Mouse (Mus musculus) kidney, postnatal 0 days (tissue): ENCODE data around the gene Cdk14. TPM values are rescaled to one million over a fixed set of nuclear protein-coding genes. Genes with fewer than 3 reads are reported as not detected.

Experiments
- ATAC-seq: fragments of 200-750 bp; cut with Nextera tagmentation; replicated peaks from 2 replicates; pipeline ENCODE4 v1.8.0; 2017; ENCODE audit warnings: low read depth, moderate number of reproducible peaks, moderate TSS enrichment, moderate library complexity; ENCODE audit not compliant: low FRiP score
- DNase-seq: peaks from one replicate; pipeline ENCODE4 v3.0.0-alpha.2; 2016; ENCODE audit warnings: low spot score
- H3K27ac ChIP-seq: fragments of 300-500 bp; sonication (generic); 2 replicates; pipeline ENCODE4 v1.5.1; 2014; ENCODE audit warnings: mild to moderate bottlenecking
- H3K27me3 ChIP-seq: fragments of 300-500 bp; sonication (generic); 2 replicates; pipeline ENCODE4 v1.6.1; 2014; ENCODE audit warnings: low read length, mixed read lengths; ENCODE audit not compliant: insufficient read depth
- H3K36me3 ChIP-seq: fragments of 300-500 bp; sonication (generic); 2 replicates; pipeline ENCODE4 v1.6.1; 2014; ENCODE audit warnings: low read length, mixed read lengths; ENCODE audit not compliant: insufficient read depth
- H3K4me1 ChIP-seq: fragments of 300-500 bp; sonication (generic); replicated peaks from 2 replicates; pipeline ENCODE4 v1.6.1; 2014; ENCODE audit warnings: antibody characterized with exemption, low read length, mixed read lengths; ENCODE audit not compliant: insufficient read depth
- H3K4me2 ChIP-seq: fragments of 300-500 bp; sonication (generic); 2 replicates; pipeline ENCODE4 v1.6.1; 2014; ENCODE audit warnings: mild to moderate bottlenecking, low read length, moderate library complexity, mixed read lengths
- H3K4me3 ChIP-seq: fragments of 300-500 bp; sonication (generic); replicated peaks from 2 replicates; pipeline ENCODE4 v1.5.1; 2014; ENCODE audit warnings: low read depth, low read length
- H3K9ac ChIP-seq: fragments of 300-500 bp; sonication (generic); 2 replicates; pipeline ENCODE4 v1.6.1; 2014; ENCODE audit warnings: low read depth, low read length
- H3K9me3 ChIP-seq: fragments of 300-500 bp; sonication (generic); replicated peaks from 2 replicates; pipeline ENCODE4 v1.6.1; 2016; ENCODE audit warnings: low read length, inconsistent platforms, mixed read lengths
- CTCF ChIP-seq: IDR thresholded peaks from 2 replicates; pipeline ENCODE4 v1.5.1; 2016; ENCODE audit warnings: antibody characterized with exemption, low read depth, mild to moderate bottlenecking, moderate library complexity
- WGBS: fragments of 180-500 bp; shearing (Covaris S2); extraction: QIAGEN DNeasy Blood & Tissue Kit; methylation state at CpG from one replicate; pipeline ENCODE4 v1.1.7; 2014; 5-methylcytosine and 5-hydroxymethylcytosine counted together
- polyA plus RNA-seq: library from polyadenylated mRNA; unstranded; fragments of >200 nt; fragmentation: Nextera tagmentation; extraction: Ambion mirVana; gene quantifications from 2 replicates; pipeline ENCODE4 v1.2.1, GENCODE M21; 2015

Cdk14 gene
- polyA plus RNA-seq, 1 experiment from 2014 or later: 8.8 TPM

GRCm38 (mm10) chr5:5008153-5008745 is 411.9 kb downstream of the Cdk14 start:
- no peaks in the 10 kb centered on the region for H3K9me3 ChIP-seq
- DNase-seq (no peak), ATAC-seq (no peak)
- H3K36me3 ChIP-seq: no peaks in the 10 kb centered on the region
- H3K4me1 ChIP-seq: no peaks in the 10 kb centered on the region
- WGBS: 94% methylated on average over 4 of the region's 4 CpGs
- TF ChIP-seq CTCF: no peak
- no peak overlapping the region for H3K27ac ChIP-seq
- H3K4me3 ChIP-seq: no peak overlapping the region
- no peaks in the 10 kb centered on the region for H3K27me3 ChIP-seq
- H3K4me2 ChIP-seq: no peak overlapping the region
- no peak overlapping the region for H3K9ac ChIP-seq

DNA sequence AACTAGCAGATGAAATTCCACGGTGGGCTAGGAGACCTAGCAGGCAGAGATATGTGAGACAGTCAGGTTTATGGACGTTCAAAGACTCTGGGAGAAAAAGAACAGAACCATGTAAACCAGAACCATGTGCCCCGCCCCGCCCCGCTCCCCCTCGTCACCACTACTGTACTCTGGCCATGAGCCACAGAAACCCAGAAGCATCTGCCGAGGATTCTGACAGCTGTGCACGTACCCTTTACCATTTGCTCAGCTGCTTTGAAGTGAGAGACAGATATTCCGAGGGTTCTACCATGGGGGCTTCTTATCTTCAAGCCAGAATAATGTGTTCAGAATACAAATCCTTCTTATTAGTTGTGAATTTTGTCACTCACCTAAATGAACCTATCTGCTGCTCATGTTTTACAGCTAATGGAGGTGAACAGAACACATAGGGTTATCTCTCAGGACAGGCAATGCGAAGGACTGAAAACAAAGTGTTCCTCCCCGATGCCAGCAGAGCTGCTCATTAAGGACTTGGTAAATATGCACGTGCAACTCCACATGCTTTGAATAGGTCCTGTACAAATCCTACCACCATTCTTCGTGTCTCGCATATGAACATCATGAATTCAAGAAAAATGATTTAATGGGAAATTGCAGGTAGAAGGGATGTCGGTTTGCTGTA is 412.5 kb downstream of the Cdk14 start:
- DNase-seq: no peak
- Histone ChIP-seq H3K27ac (no peak overlapping the region), H3K27me3 (no peaks in the 10 kb centered on the region), H3K4me3 (no peak overlapping the region), H3K4me2 (no peak overlapping the region), H3K4me1 (no peaks in the 10 kb centered on the region), H3K36me3 (no peaks in the 10 kb centered on the region), H3K9ac (no peak overlapping the region), H3K9me3 (no peaks in the 10 kb centered on the region)
- WGBS: 88% methylated on average over 15 of the region's 15 CpGs
- no peak for ATAC-seq
- TF ChIP-seq CTCF: no peak

- ATAC-seq (no peak), DNase-seq (no peak)
- Histone ChIP-seq H3K9ac (no peak overlapping the region), H3K4me1 (no peaks in the 10 kb centered on the region), H3K4me3 (no peak overlapping the region), H3K27ac (no peak overlapping the region), H3K9me3 (no peaks in the 10 kb centered on the region), H3K27me3 (no peaks in the 10 kb centered on the region), H3K4me2 (no peak overlapping the region), H3K36me3 (no peaks in the 10 kb centered on the region)
- no peak for TF ChIP-seq CTCF
- 86% methylated on average over 1 of the region's 1 CpGs for WGBS
Measured at GRCm38 (mm10) chr5:5005633-5006032, 414.5 kb downstream of the Cdk14 start.

DNA sequence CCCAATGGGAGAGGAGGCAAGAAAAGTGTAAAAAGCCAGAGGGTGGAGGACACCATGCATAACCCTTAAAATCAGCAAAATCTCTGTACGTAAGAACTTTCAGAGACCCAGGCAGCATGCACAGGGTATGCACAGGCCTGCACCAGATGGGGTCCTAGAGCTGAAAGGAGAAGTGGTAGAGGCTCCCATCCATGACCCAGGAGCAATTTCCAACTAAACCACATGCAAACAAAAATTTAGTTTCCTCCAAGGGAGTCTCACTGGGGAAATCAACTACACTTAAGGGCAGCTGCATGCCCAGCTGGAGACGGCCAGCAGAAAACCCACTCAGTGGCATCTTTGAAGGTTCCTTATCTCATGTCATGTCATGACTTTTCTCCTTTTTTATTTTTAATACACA is 415.4 kb downstream of the Cdk14 start:
- Histone ChIP-seq H3K4me2 (no peak overlapping the region), H3K4me3 (no peak overlapping the region), H3K27ac (no peak overlapping the region), H3K4me1 (no peaks in the 10 kb centered on the region), H3K27me3 (no peaks in the 10 kb centered on the region), H3K36me3 (no peaks in the 10 kb centered on the region), H3K9me3 (no peaks in the 10 kb centered on the region), H3K9ac (no peak overlapping the region)
- no peak for DNase-seq
- no peak for ATAC-seq
- no peak for TF ChIP-seq CTCF
- 89% methylated on average over 2 of the region's 2 CpGs for WGBS

DNA sequence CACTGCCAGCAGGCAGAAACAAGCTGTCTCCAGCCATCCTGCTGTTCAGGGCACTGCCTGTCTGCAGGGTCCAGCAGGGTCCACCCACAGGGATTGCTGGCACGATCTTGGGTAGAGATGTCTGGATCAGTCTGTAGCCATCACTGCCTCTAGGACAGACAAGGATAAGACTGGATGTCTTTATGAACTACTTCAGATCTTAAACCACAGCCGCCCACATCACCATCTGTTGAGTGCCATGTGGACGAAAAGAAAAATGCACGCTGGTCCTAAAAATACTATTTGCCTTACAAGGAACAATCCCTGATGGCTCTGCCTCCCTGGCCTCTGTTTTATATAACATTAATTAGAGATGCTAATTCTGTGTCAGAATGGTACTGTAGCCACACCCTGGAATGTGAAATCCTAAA is 426.9 kb downstream of the Cdk14 start:
- Histone ChIP-seq H3K27me3 (no peaks in the 10 kb centered on the region), H3K4me3 (no peak overlapping the region), H3K4me1 (no peaks in the 10 kb centered on the region), H3K9me3 (no peaks in the 10 kb centered on the region), H3K4me2 (no peak overlapping the region), H3K9ac (no peak overlapping the region), H3K36me3 (no peaks in the 10 kb centered on the region), H3K27ac (no peak overlapping the region)
- WGBS: 85% methylated on average over 4 of the region's 4 CpGs
- TF ChIP-seq CTCF: no peak
- ATAC-seq: no peak
- DNase-seq: peak; percentile 16

- WGBS: 80% methylated on average over 2 of the region's 2 CpGs
- ATAC-seq: no peak
- H3K27ac ChIP-seq: no peak overlapping the region
- H3K27me3 ChIP-seq: no peaks in the 10 kb centered on the region
- no peak for TF ChIP-seq CTCF
- no peaks in the 10 kb centered on the region for H3K4me1 ChIP-seq
- no peaks in the 10 kb centered on the region for H3K36me3 ChIP-seq
- H3K9ac ChIP-seq: no peak overlapping the region
- no peaks in the 10 kb centered on the region for H3K9me3 ChIP-seq
- H3K4me3 ChIP-seq: no peak overlapping the region
- no peak overlapping the region for H3K4me2 ChIP-seq
- no peak for DNase-seq
Measured at GRCm38 (mm10) chr5:4991023-4991422, 429.1 kb downstream of the Cdk14 start.
